Mouse (Mus musculus) CH12.LX (cell line): ENCODE results near the gene Emilin3. TPM values are rescaled to one million over a fixed set of nuclear protein-coding genes. Genes with fewer than 3 reads are reported as not detected.

ENCODE experiments used
- DNase-seq: peaks from one replicate; pipeline ENCODE4 v3.0.0-alpha.2; 2013; ENCODE audit errors: extremely low read depth
- H3K27ac ChIP-seq: 2 replicates; pipeline ENCODE4 v1.5.1; 2012; ENCODE audit warnings: low read depth, mild to moderate bottlenecking, control low read depth, moderate library complexity; ENCODE audit not compliant: insufficient read depth
- H3K27me3 ChIP-seq: replicated peaks from 2 replicates; pipeline ENCODE3; 2012; ENCODE audit warnings: inconsistent platforms
- H3K36me3 ChIP-seq, 2 experiments: replicated peaks in 1 of 2; 2 replicates each; pipeline versions ENCODE3 to v1.6.1; 2012; ENCODE audit warnings: inconsistent platforms in 1 of 2, low read length in 1 of 2, mild to moderate bottlenecking in 1 of 2, mixed read lengths in 1 of 2, moderate library complexity in 1 of 2; ENCODE audit not compliant: control insufficient read depth in 1 of 2, insufficient read depth in 1 of 2
- H3K4me1 ChIP-seq, 2 experiments: 2 replicates each; pipeline ENCODE4 v1.6.1; 2012; ENCODE audit warnings: inconsistent platforms in 1 of 2, moderate library complexity in 1 of 2; ENCODE audit not compliant: insufficient read depth in 2 of 2, control insufficient read depth in 1 of 2
- H3K4me2 ChIP-seq: 2 replicates; pipeline ENCODE4 v1.6.1; 2012; ENCODE audit warnings: low read depth, mild to moderate bottlenecking, control low read depth; ENCODE audit not compliant: poor library complexity, insufficient read depth, severe bottlenecking
- H3K4me3 ChIP-seq, 3 experiments: fragments of 150-350 bp in 1 of 3; sonication (generic) in 1 of 3; replicated peaks in 1 of 3; 2 replicates each; pipeline versions ENCODE3 to v1.5.1; 2011 to 2012; ENCODE audit warnings: low read depth in 2 of 3, low read length in 2 of 3, mild to moderate bottlenecking in 2 of 3, moderate library complexity in 2 of 3, control low read depth in 1 of 3, improper control_type of control experiment in 1 of 3, inconsistent platforms in 1 of 3, mixed read lengths in 1 of 3; ENCODE audit not compliant: poor library complexity in 1 of 3
- H3K79me2 ChIP-seq: replicated peaks from 2 replicates; pipeline ENCODE4 v1.6.1; 2012; ENCODE audit warnings: mild to moderate bottlenecking, moderate library complexity; ENCODE audit not compliant: control insufficient read depth, poor library complexity, insufficient read depth, severe bottlenecking; ENCODE audit errors: extremely low read depth
- H3K9ac ChIP-seq: 2 replicates; pipeline ENCODE4 v1.6.1; 2012; ENCODE audit warnings: low read depth, mild to moderate bottlenecking, control low read depth, moderate library complexity; ENCODE audit not compliant: insufficient read depth
- H3K9me3 ChIP-seq: replicated peaks from 2 replicates; pipeline ENCODE3; 2012; ENCODE audit warnings: low read length, inconsistent platforms, mixed read lengths
- BHLHE40 ChIP-seq: IDR thresholded peaks from 2 replicates; pipeline ENCODE4 v1.6.1; 2011; ENCODE audit warnings: mild to moderate bottlenecking, low read depth, low read length, improper control_type of control experiment
- CHD1 ChIP-seq: IDR thresholded peaks from 2 replicates; pipeline ENCODE4 v1.6.1; 2012; ENCODE audit warnings: low read depth, low read length, improper control_type of control experiment, inconsistent platforms
- CTCF ChIP-seq, 2 experiments: IDR thresholded peaks in 1 of 2; conservative IDR thresholded peaks in 1 of 2; 2 replicates each; pipeline ENCODE4 v1.5.1; 2011 to 2012; ENCODE audit warnings: low read depth in 2 of 2, low read length in 2 of 2, improper control_type of control experiment in 1 of 2, inconsistent platforms in 1 of 2, mild to moderate bottlenecking in 1 of 2, moderate library complexity in 1 of 2
- E2F4 ChIP-seq: IDR thresholded peaks from 2 replicates; pipeline ENCODE4 v1.6.1; 2011; ENCODE audit warnings: low read depth, low read length, improper control_type of control experiment; ENCODE audit not compliant: insufficient replicate concordance
- ETS1 ChIP-seq: conservative IDR thresholded peaks from 2 replicates; pipeline ENCODE4 v1.6.1; 2012; ENCODE audit warnings: low read depth, mild to moderate bottlenecking, inconsistent platforms, low read length, improper control_type of control experiment, moderate library complexity
- HCFC1 ChIP-seq: IDR thresholded peaks from 2 replicates; pipeline ENCODE4 v1.6.1; 2012; ENCODE audit warnings: low read depth, mild to moderate bottlenecking, inconsistent platforms, low read length, improper control_type of control experiment
- JUND ChIP-seq: conservative IDR thresholded peaks from 2 replicates; pipeline ENCODE4 v1.6.1; 2011; ENCODE audit warnings: low read depth, low read length, improper control_type of control experiment
- KAT2A ChIP-seq: IDR thresholded peaks from 2 replicates; pipeline ENCODE4 v1.6.1; 2012; ENCODE audit warnings: low read length, improper control_type of control experiment, inconsistent platforms; ENCODE audit not compliant: insufficient replicate concordance
- MAX ChIP-seq: IDR thresholded peaks from 2 replicates; pipeline ENCODE4 v1.6.1; 2011; ENCODE audit warnings: low read length, improper control_type of control experiment
- MAZ ChIP-seq: IDR thresholded peaks from 2 replicates; pipeline ENCODE4 v1.6.1; 2012; ENCODE audit warnings: low read depth, mild to moderate bottlenecking, inconsistent platforms, low read length, improper control_type of control experiment, moderate library complexity
- MEF2A ChIP-seq: IDR thresholded peaks from 2 replicates; pipeline ENCODE4 v1.6.1; 2014; ENCODE audit warnings: low read depth, mild to moderate bottlenecking, inconsistent platforms, low read length, improper control_type of control experiment, borderline replicate concordance
- MXI1 ChIP-seq: IDR thresholded peaks from 2 replicates; pipeline ENCODE4 v1.6.1; 2011; ENCODE audit warnings: mild to moderate bottlenecking, low read depth, low read length, improper control_type of control experiment
- NELFE ChIP-seq: IDR thresholded peaks from 2 replicates; pipeline ENCODE4 v1.6.1; 2011; ENCODE audit warnings: low read depth, low read length, improper control_type of control experiment
- POLR2A ChIP-seq: IDR thresholded peaks from 2 replicates; pipeline ENCODE4 v1.6.1; 2011; ENCODE audit warnings: low read depth, mild to moderate bottlenecking, improper control_type of control experiment, low read length
- SIN3A ChIP-seq: IDR thresholded peaks from 2 replicates; pipeline ENCODE4 v1.6.1; 2012; ENCODE audit warnings: low read length, improper control_type of control experiment, inconsistent platforms
- SMC3 ChIP-seq: IDR thresholded peaks from 2 replicates; pipeline ENCODE4 v1.6.1; 2011; ENCODE audit warnings: low read depth, low read length, improper control_type of control experiment
- TBP ChIP-seq: conservative IDR thresholded peaks from 2 replicates; pipeline ENCODE4 v1.6.1; 2011; ENCODE audit warnings: low read depth, low read length, improper control_type of control experiment
- TCF12 ChIP-seq: IDR thresholded peaks from 2 replicates; pipeline ENCODE4 v1.6.1; 2014; ENCODE audit warnings: low read depth, mild to moderate bottlenecking, inconsistent platforms, low read length, improper control_type of control experiment
- UBTF ChIP-seq: IDR thresholded peaks from 2 replicates; pipeline ENCODE4 v1.6.1; 2012; ENCODE audit warnings: low read depth, mild to moderate bottlenecking, inconsistent platforms, low read length, improper control_type of control experiment, moderate library complexity
- USF1 ChIP-seq: IDR thresholded peaks from 2 replicates; pipeline ENCODE4 v1.6.1; 2014; ENCODE audit warnings: low read depth, mild to moderate bottlenecking, inconsistent platforms, low read length, improper control_type of control experiment
- ZC3H11A ChIP-seq: IDR thresholded peaks from 2 replicates; pipeline ENCODE4 v1.6.1; 2012; ENCODE audit warnings: low read depth, mild to moderate bottlenecking, inconsistent platforms, low read length, improper control_type of control experiment
- ZMIZ1 ChIP-seq: IDR thresholded peaks from 2 replicates; pipeline ENCODE4 v1.6.1; 2012; ENCODE audit warnings: low read depth, mild to moderate bottlenecking, inconsistent platforms, low read length, improper control_type of control experiment
- ZNF384 ChIP-seq: IDR thresholded peaks from 2 replicates; pipeline ENCODE4 v1.6.1; 2012; ENCODE audit warnings: low read depth, low read length, improper control_type of control experiment, inconsistent platforms
- dilution Hi-C: fragments of 300-500 bp; cut with MboI; formaldehyde crosslinking; loops from 2 replicates; pipeline ENCODE4 v1.14.3; 2020; ENCODE audit warnings: low sequenced_read_pairs; ENCODE audit not compliant: extremely low pct_unique_long_range_greater_than_20kb, extremely low pct_ligation_motif_present
- in situ Hi-C: fragments of 300-500 bp; cut with MboI; formaldehyde crosslinking; loops from 3 replicates; pipeline ENCODE4 v1.14.3; 2019; ENCODE audit warnings: low sequenced_read_pairs, low pct_ligation_motif_present, low pct_unique_long_range_greater_than_20kb, mixed read lengths
- polyA plus RNA-seq: library from polyadenylated mRNA; unstranded; fragments of >175 nt; gene quantifications from 2 replicates; pipeline ENCODE4 v1.2.1, GENCODE M21; 2012; ENCODE audit warnings: low read depth; ENCODE audit not compliant: insufficient read length
- total RNA-seq, 2 experiments: library from RNA; depleted of rRNA; stranded (reverse); fragments of 300-350 nt in 1 of 2; fragments of >200 nt in 1 of 2; gene quantifications; 2 replicates each; pipeline ENCODE4 v1.2.3; 2012 to 2014

Emilin3 gene
- total RNA-seq (2012; rRNA removed): not detected in 2 replicates
- total RNA-seq (2014; rRNA removed): not detected in 2 replicates
- not detected in 2 replicates for polyA plus RNA-seq

- peaks cover 10% of the 10 kb centered on the region for H3K9me3 ChIP-seq
- H3K4me2 ChIP-seq: no peak within 1 kb of the TSS
- no peaks in the 10 kb centered on the region for H3K79me2 ChIP-seq
- in situ Hi-C loops: no loop called here
- no peak within 1 kb of the TSS for H3K9ac ChIP-seq
- H3K36me3 ChIP-seq: no peaks in the 10 kb centered on the region
- no peak for DNase-seq
- H3K27me3 ChIP-seq: peaks cover 9% of the 10 kb centered on the region
- H3K4me1 ChIP-seq: peaks cover 12 to 22% of the 10 kb centered on the region in 2 experiments
- no peak within 1 kb of the TSS for H3K27ac ChIP-seq
- TF ChIP-seq ZNF384: no peak
- no peak for TF ChIP-seq USF1
- TF ChIP-seq MXI1: no peak
- no peak for TF ChIP-seq CTCF (conservative IDR thresholded peaks at IDR 0.05 in 1 of 2, IDR thresholded peaks at IDR 0.05 in 1 of 2; ENCODE audit: low read depth in 2 of 2, low read length in 2 of 2)
- no peak for TF ChIP-seq MEF2A
- TF ChIP-seq POLR2A: no peak
- TF ChIP-seq JUND: no peak
- TF ChIP-seq ETS1: no peak
- no peak for TF ChIP-seq TBP
- TF ChIP-seq HCFC1: no peak
- TF ChIP-seq UBTF: no peak
- TF ChIP-seq CHD1: no peak
- no peak for TF ChIP-seq ZMIZ1
- no peak for TF ChIP-seq KAT2A
- no peak for TF ChIP-seq ZC3H11A
- TF ChIP-seq SIN3A: no peak
- no peak for TF ChIP-seq NELFE
- dilution Hi-C loops: no loop called here
- H3K4me3 ChIP-seq: no peak within 1 kb of the TSS
Observed at GRCm38 (mm10) chr2:160912231-160912671, at the start of gene Emilin3. Emilin3 (minus strand) TSS chr2:160912328.

GRCm38 (mm10) chr2:160960956-160961646 is 49.0 kb upstream of the Emilin3 start:
- H3K4me2 ChIP-seq: no peak overlapping the region
- no peak overlapping the region for H3K9ac ChIP-seq
- no peak for DNase-seq
- no peaks in the 10 kb centered on the region for H3K4me1 ChIP-seq
- dilution Hi-C loops: no loop called here
- H3K4me3 ChIP-seq: no peak overlapping the region
- peaks cover 48 to 80% of the 10 kb centered on the region in 2 experiments for H3K36me3 ChIP-seq
- H3K27me3 ChIP-seq: no peaks in the 10 kb centered on the region
- in situ Hi-C loops: no loop called here
- H3K79me2 ChIP-seq: no peaks in the 10 kb centered on the region
- H3K27ac ChIP-seq: no peak overlapping the region
- no peak for TF ChIP-seq KAT2A
- TF ChIP-seq SMC3: no peak
- TF ChIP-seq E2F4: no peak
- TF ChIP-seq BHLHE40: no peak
- TF ChIP-seq MAX: no peak
- no peak for TF ChIP-seq ZNF384
- TF ChIP-seq MAZ: no peak
- no peak for TF ChIP-seq MXI1
- no peak for TF ChIP-seq TCF12
- H3K9me3 ChIP-seq: no peaks in the 10 kb centered on the region
